Mouse (Mus musculus): ENCODE data around the gene Prkag1.

- no peak for TF ChIP-seq FOSL1 (IDR thresholded peaks at IDR 0.05; ENCODE audit: insufficient read depth, low read length, poor library complexity, severe bottlenecking)
- TF ChIP-seq MYOD1 (IDR thresholded peaks at IDR 0.05; ENCODE audit: control insufficient read depth, insufficient read length, low read depth): no peak
- TF ChIP-seq CTCF (IDR thresholded peaks at IDR 0.05; ENCODE audit: control insufficient read depth, insufficient read depth, insufficient read length): no peak
- no peak for TF ChIP-seq USF1 (IDR thresholded peaks at IDR 0.05; ENCODE audit: low read depth)
- no peak for TF ChIP-seq MYOG (IDR thresholded peaks at IDR 0.05; ENCODE audit: control insufficient read depth, extremely low read depth, insufficient read length)
Measured at GRCm38 (mm10) chr15:98834059-98834458, 2.7 kb upstream of the Prkag1 start.

All from C2C12 (cell line).